Mouse (Mus musculus) cortical plate, adult 2 months (tissue): ENCODE results near the gene Rnpepl1.

ENCODE experiments used
- CTCF ChIP-seq: fragments of 200-500 bp; IDR thresholded peaks from 2 replicates; pipeline ENCODE4 v1.5.1; 2011; ENCODE audit warnings: mild to moderate bottlenecking, control low read depth, low read length; ENCODE audit not compliant: insufficient read depth; ENCODE audit errors: extremely low read depth
- POLR2A ChIP-seq: fragments of 200-500 bp; IDR thresholded peaks from 2 replicates; pipeline ENCODE4 v1.6.1; 2011; ENCODE audit warnings: mild to moderate bottlenecking, low read length, control low read depth; ENCODE audit not compliant: insufficient read depth; ENCODE audit errors: extremely low read depth

DNA sequence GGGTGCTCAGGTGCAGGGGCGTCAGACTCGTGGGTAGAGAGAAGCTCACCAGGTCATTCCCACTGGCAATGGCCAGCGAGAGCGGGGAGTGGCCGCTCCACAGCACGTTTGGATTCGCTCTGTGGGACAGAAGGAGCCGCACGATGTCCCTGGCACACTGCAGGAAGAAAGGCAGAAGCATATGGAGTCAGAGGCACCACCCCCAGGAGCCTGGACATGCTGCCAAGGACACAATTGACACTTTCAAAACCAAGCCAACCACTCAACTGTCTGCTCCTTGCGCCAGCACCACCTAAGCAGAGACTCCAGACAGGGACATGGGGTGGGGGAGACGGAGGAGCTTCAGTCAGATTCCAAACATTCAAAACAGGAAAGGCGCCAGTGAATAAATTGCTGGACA lies 31.3 kb upstream of the Rnpepl1 start:
- TF ChIP-seq POLR2A (no peak), CTCF (no peak)
